In genomic region chr1:157417414-157417813, GRCm38 (mm10) we compare ENCODE assay signal across 10 mouse cellular contexts. TPM values are rescaled to one million over a fixed set of nuclear protein-coding genes. Genes with fewer than 3 reads are reported as not detected.
DNase-seq lines count a peak whose midpoint lies in the region; ATAC-seq and TF ChIP-seq lines count a peak whose summit lies in the region.
"Had no signal": no experiment of that assay in that cellular context is flagged by ENCODE, and none has a peak within 500 bp of the region (broad histone marks: within the 10 kb centered on the region; RNA-seq: fewer than 3 reads in every experiment).

No protein-coding gene starts in this region.

- H3K36me3 ChIP-seq in heart, embryonic 13.5 days, result peaks cover 15% of the 10 kb centered on the region
- peaks cover 4% of the 10 kb centered on the region; the same call in 1 of the 2 replicates for H3K36me3 ChIP-seq in liver, adult 2 months (ENCODE audit: control insufficient read depth, insufficient read depth, low read length)
- H3K36me3 ChIP-seq in liver, embryonic 11.5 days (ENCODE audit: control insufficient read depth, insufficient read depth, low read length), result no peaks in the 10 kb centered on the region
- H3K36me3 ChIP-seq in embryonic facial prominence, embryonic 11.5 days (replicated peaks; ENCODE audit: control insufficient read depth, insufficient read depth, low read depth, low read length), result no peaks in the 10 kb centered on the region
- peaks cover 7% of the 10 kb centered on the region for H3K36me3 ChIP-seq in myocyte (ENCODE audit: control insufficient read depth, insufficient read depth)

- TF ChIP-seq CTCF in liver, adult 2 months (IDR thresholded peaks at IDR 0.05; ENCODE audit: low read depth, low read length), result no peak

- H3K27ac ChIP-seq in heart, embryonic 13.5 days (replicated peaks), result peak overlapping the region; percentile 76
- peak overlapping the region; percentile 47 for H3K27ac ChIP-seq in liver, adult 2 months (replicated peaks; ENCODE audit: insufficient read depth, low read depth, low read length)
- no peak overlapping the region for H3K27ac ChIP-seq in liver, embryonic 11.5 days (ENCODE audit: low read depth, low read length)
- H3K27ac ChIP-seq in embryonic facial prominence, embryonic 11.5 days (replicated peaks; ENCODE audit: low read depth, low read length), result peak overlapping the region; percentile 47

- H3ac ChIP-seq in myocyte (ENCODE audit: control insufficient read depth, insufficient read length), result no peak overlapping the region

- peak overlapping the region; percentile 45 for H3K4me2 ChIP-seq in heart, embryonic 13.5 days
- no peak overlapping the region for H3K4me2 ChIP-seq in liver, embryonic 11.5 days
- H3K4me2 ChIP-seq in embryonic facial prominence, embryonic 11.5 days (ENCODE audit: low read depth, low read length), result no peak overlapping the region
- H3K4me2 ChIP-seq in myocyte (ENCODE audit: low read depth), result peak overlapping the region; percentile 54

- ATAC-seq in heart, embryonic 13.5 days (ENCODE audit: extremely low read depth, insufficient number of reproducible peaks, low FRiP score, low TSS enrichment), result no peak
- ATAC-seq in liver, embryonic 11.5 days (replicated peaks; ENCODE audit: low FRiP score), result no peak
- no peak for ATAC-seq in embryonic facial prominence, embryonic 11.5 days (replicated peaks; ENCODE audit: insufficient number of reproducible peaks, low FRiP score, low TSS enrichment, low read depth)
- ATAC-seq in activated CD4-positive, CD25-positive, alpha-beta regulatory T cell, adult 4 months, result no peak
- ATAC-seq: liver, postnatal 0 days had no signal

- 11% methylated on average over 3 of the region's 3 CpGs for WGBS in heart, embryonic 13.5 days
- 68% methylated on average over 3 of the region's 3 CpGs for WGBS in liver, adult 2 months
- 50% methylated on average over 3 of the region's 3 CpGs for WGBS in liver, embryonic 11.5 days
- 41% methylated on average over 3 of the region's 3 CpGs for WGBS in embryonic facial prominence, embryonic 11.5 days

- H3K9ac ChIP-seq in heart, embryonic 13.5 days, result no peak overlapping the region; the same call in 1 of the 2 replicates
- no peak overlapping the region for H3K9ac ChIP-seq in liver, adult 2 months (ENCODE audit: low read depth, low read length)
- no peak overlapping the region for H3K9ac ChIP-seq in liver, embryonic 11.5 days (ENCODE audit: low read depth, low read length)
- H3K9ac ChIP-seq in embryonic facial prominence, embryonic 11.5 days (replicated peaks; ENCODE audit: low read length), result no peak overlapping the region
- H3K9ac ChIP-seq: liver, postnatal 0 days had no signal

- no peak for DNase-seq in heart, adult 11 months
- no peak for DNase-seq in liver, adult 2 months (ENCODE audit: extremely low read depth, low read depth, low spot score)
- no peak for DNase-seq in liver, embryonic 11.5 days (ENCODE audit: low spot score)
- no peak for DNase-seq in embryonic facial prominence, embryonic 11.5 days (ENCODE audit: low spot score)
- DNase-seq: cerebellum, postnatal 14 days; liver, postnatal 0 days; spleen, adult 18-20 months had no signal

- no peaks in the 10 kb centered on the region for H3K9me3 ChIP-seq in heart, embryonic 13.5 days
- H3K9me3 ChIP-seq in liver, embryonic 11.5 days (ENCODE audit: control insufficient read depth, low read length), result no peaks in the 10 kb centered on the region
- H3K9me3 ChIP-seq in embryonic facial prominence, embryonic 11.5 days (replicated peaks; ENCODE audit: control insufficient read depth, low read length), result no peaks in the 10 kb centered on the region

- H3K4me1 ChIP-seq in heart, embryonic 13.5 days, result peaks cover 35% of the 10 kb centered on the region
- H3K4me1 ChIP-seq in liver, adult 2 months (ENCODE audit: control insufficient read depth, insufficient read depth, low read length), result no peaks in the 10 kb centered on the region
- peaks cover 5% of the 10 kb centered on the region; the same call in 1 of the 2 replicates for H3K4me1 ChIP-seq in liver, embryonic 11.5 days (replicated peaks; ENCODE audit: control insufficient read depth, insufficient read depth, low read length)
- no peaks in the 10 kb centered on the region for H3K4me1 ChIP-seq in embryonic facial prominence, embryonic 11.5 days (ENCODE audit: control insufficient read depth, insufficient read depth, low read length)

- H3K79me2 ChIP-seq in liver, adult 2 months (ENCODE audit: control insufficient read depth, insufficient read depth, low read length), result no peaks in the 10 kb centered on the region
- H3K79me2 ChIP-seq in myocyte (ENCODE audit: control insufficient read depth, insufficient read depth), result peaks cover 6% of the 10 kb centered on the region

- no peaks in the 10 kb centered on the region for H3K27me3 ChIP-seq in heart, embryonic 13.5 days (replicated peaks)
- H3K27me3 ChIP-seq in liver, adult 2 months (ENCODE audit: control insufficient read depth, insufficient read depth, low read length), result no peaks in the 10 kb centered on the region
- no peaks in the 10 kb centered on the region for H3K27me3 ChIP-seq in liver, embryonic 11.5 days (replicated peaks; ENCODE audit: control insufficient read depth, insufficient read depth, low read length)
- no peaks in the 10 kb centered on the region for H3K27me3 ChIP-seq in embryonic facial prominence, embryonic 11.5 days (ENCODE audit: control insufficient read depth, insufficient read depth, low read length)
- no peaks in the 10 kb centered on the region for H3K27me3 ChIP-seq in myocyte (ENCODE audit: control insufficient read depth, insufficient read depth, insufficient read length)

- no peak overlapping the region for H3K4me3 ChIP-seq in heart, embryonic 13.5 days
- no peak overlapping the region for H3K4me3 ChIP-seq in liver, adult 2 months (ENCODE audit: insufficient read depth, low read depth, low read length)
- H3K4me3 ChIP-seq in liver, embryonic 11.5 days (ENCODE audit: low read depth, low read length), result no peak overlapping the region
- H3K4me3 ChIP-seq in embryonic facial prominence, embryonic 11.5 days (ENCODE audit: low read depth, low read length), result no peak overlapping the region
- no peak overlapping the region for H3K4me3 ChIP-seq in myocyte

- TF ChIP-seq POLR2A in liver, adult 2 months (IDR thresholded peaks at IDR 0.05; ENCODE audit: extremely low read depth, insufficient read depth, low read length), result no peak
- TF ChIP-seq POLR2A in myocyte (IDR thresholded peaks at IDR 0.05; ENCODE audit: insufficient read length, low read depth), result no peak

TF ChIP-seq in myocyte, 11 proteins besides CTCF, POLR2A, EP300 and RAD21:
- no peak for TF ChIP-seq E2F4 (IDR thresholded peaks at IDR 0.05; ENCODE audit: insufficient read depth)
- no peak for TF ChIP-seq USF1 (IDR thresholded peaks at IDR 0.05; ENCODE audit: low read depth)
- TF ChIP-seq TCF3 (IDR thresholded peaks at IDR 0.05; ENCODE audit: insufficient read length, low read depth), result no peak
- TF ChIP-seq MYOD1 (IDR thresholded peaks at IDR 0.05; ENCODE audit: control insufficient read depth in 1 of 3, insufficient read length in 2 of 3, low read depth in 2 of 3), result peak; percentile 62 to 80 (median 77)
- TF ChIP-seq TCF12 (IDR thresholded peaks at IDR 0.05; ENCODE audit: insufficient read depth, poor library complexity, severe bottlenecking), result no peak
- no peak for TF ChIP-seq SRF (IDR thresholded peaks at IDR 0.05; ENCODE audit: control insufficient read depth, insufficient read length, low read depth)
- no peak for TF ChIP-seq POLR2AphosphoS2 (IDR thresholded peaks at IDR 0.05; ENCODE audit: insufficient read length, low read depth)
- TF ChIP-seq CEBPB (IDR thresholded peaks at IDR 0.05; ENCODE audit: insufficient read depth, poor library complexity, severe bottlenecking), result no peak
- no peak for TF ChIP-seq REST (IDR thresholded peaks at IDR 0.05; ENCODE audit: insufficient read depth, insufficient read length)
- TF ChIP-seq MAX (IDR thresholded peaks at IDR 0.05; ENCODE audit: low read depth), result no peak
- peak in 2 of 3 experiments; percentile 37 to 75 for TF ChIP-seq MYOG (IDR thresholded peaks at IDR 0.05; ENCODE audit: control insufficient read depth in 1 of 3, insufficient read depth in 1 of 3, insufficient read length in 2 of 3, low read depth in 2 of 3)

RNA-seq across cellular contexts. Expression of gene Rasal2, which starts 5.0 kb away (rescaled TPM):
- polyA plus RNA-seq in heart, embryonic 13.5 days (2015; fragmentation: Nextera tagmentation; extraction: Ambion mirVana), result 15.1 and 18.4 TPM in 2 replicates
- total RNA-seq in liver, adult 2 months (2014; rRNA removed), result 9.1 and 10.2 TPM in 2 replicates
- polyA plus RNA-seq in liver, adult 2 months (2012; rRNA removed), result 0.90 and 1.2 TPM in 2 replicates
- 3.0 and 3.9 TPM in 2 replicates for polyA plus RNA-seq in liver, embryonic 11.5 days (2014; fragmentation: Nextera tagmentation; extraction: Ambion mirVana)
- polyA plus RNA-seq in embryonic facial prominence, embryonic 11.5 days (2014; fragmentation: Nextera tagmentation; extraction: Ambion mirVana), result 11.0 and 11.1 TPM in 2 replicates
- 4.1 TPM for polyA plus RNA-seq in myocyte (2012; fragmentation: generic; extraction: Trizol)
- under 1 TPM in 1 of 2 experiments, not detected in 1; 0.19 TPM for polyA plus RNA-seq in activated CD4-positive, CD25-positive, alpha-beta regulatory T cell, adult 4 months (2017; shearing (Covaris generic))

RNA-seq across cellular contexts. Expression of gene Cryzl2, which starts 41.0 kb away (rescaled TPM):
- 27.0 and 29.5 TPM in 2 replicates for polyA plus RNA-seq in heart, embryonic 13.5 days (2015; fragmentation: Nextera tagmentation; extraction: Ambion mirVana)
- total RNA-seq in liver, adult 2 months (2014; rRNA removed), result 21.4 and 22.7 TPM in 2 replicates
- polyA plus RNA-seq in liver, adult 2 months (2012; rRNA removed), result 31.0 and 32.2 TPM in 2 replicates
- polyA plus RNA-seq in liver, embryonic 11.5 days (2014; fragmentation: Nextera tagmentation; extraction: Ambion mirVana), result 9.7 and 10.9 TPM in 2 replicates
- 8.0 and 9.7 TPM in 2 replicates for polyA plus RNA-seq in embryonic facial prominence, embryonic 11.5 days (2014; fragmentation: Nextera tagmentation; extraction: Ambion mirVana)
- 0.12 TPM for polyA plus RNA-seq in myocyte (2012; fragmentation: generic; extraction: Trizol)
- 1 to 10 TPM; 3.9 to 5.5 TPM for polyA plus RNA-seq in activated CD4-positive, CD25-positive, alpha-beta regulatory T cell, adult 4 months (2017; shearing (Covaris generic))

Comparison
In these comparisons a context has a peak if more than half of its experiments do, and no peak if none do; other contexts are left out.
1. H3K4me2 ChIP-seq: peak in heart, embryonic 13.5 days (single experiment) and myocyte (single experiment); none in liver, embryonic 11.5 days (single experiment) and embryonic facial prominence, embryonic 11.5 days (single experiment).